Mouse (Mus musculus): ENCODE results near the gene Bahd1. TPM values are rescaled to one million over a fixed set of nuclear protein-coding genes. Genes with fewer than 3 reads are reported as not detected.
A peak's percentile ranks its signal among the peaks of the same experiment; 100 is the strongest.

Bahd1 gene
- total RNA-seq, 2 experiments from 2014 or later, result 32.3 to 35.6 TPM

GRCm38 (mm10) chr2:118897392-118897791 is 2.8 kb upstream of the Bahd1 start:
- DNase-seq, result no peak
- intact Hi-C loops (cut with DNase I), result no loop called here

DNA sequence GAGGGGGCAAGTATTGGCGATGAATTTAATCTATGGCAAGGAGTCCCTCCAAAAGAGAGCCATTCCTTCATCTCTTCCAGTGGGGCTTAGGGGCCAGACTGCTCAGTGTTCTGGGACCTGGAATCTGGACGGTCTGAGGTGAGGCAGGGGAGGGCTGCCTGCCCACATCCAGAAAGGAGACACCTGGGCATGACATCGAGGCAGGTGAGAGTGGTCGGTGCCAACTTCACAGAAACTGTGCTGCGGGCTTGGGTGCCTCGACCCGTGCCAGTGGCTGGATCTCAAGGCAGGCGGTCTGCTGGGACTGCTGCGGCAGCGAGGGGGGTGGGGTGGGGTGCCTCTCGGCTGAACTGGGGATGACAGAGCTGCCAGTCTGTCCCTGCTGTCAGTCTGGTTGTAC is 2.4 kb upstream of the Bahd1 start:
- intact Hi-C loops (cut with DNase I), result no loop called here
- no peak for DNase-seq

- intact Hi-C loops (cut with DNase I), result no loop called here
- no peak for DNase-seq
Observed at GRCm38 (mm10) chr2:118898771-118899170, 1.4 kb upstream of the Bahd1 start.

DNA sequence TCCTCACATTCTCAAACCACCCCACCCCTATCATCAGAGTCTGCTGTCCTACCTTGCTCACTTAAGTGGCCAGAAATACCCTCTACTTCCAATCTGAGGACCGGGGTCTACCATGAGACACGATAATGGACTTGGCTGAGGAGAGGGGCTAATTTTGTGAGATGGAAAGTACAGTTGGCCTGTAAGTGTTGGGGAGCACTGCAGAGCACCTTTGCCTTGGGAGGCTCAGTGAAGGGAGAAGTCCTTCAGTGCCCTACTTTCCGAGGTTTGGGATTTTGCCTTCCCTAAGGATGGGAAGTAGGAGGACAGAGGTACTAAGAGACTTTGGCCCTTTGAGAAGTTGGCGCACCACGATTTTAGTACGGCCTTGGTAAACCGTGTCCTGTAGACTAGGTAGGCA is 871 bp upstream of the Bahd1 start:
- intact Hi-C loops (cut with DNase I), result no loop called here
- no peak for DNase-seq

- intact Hi-C loops (cut with DNase I), result loop anchor here (5.0 kb wide), 1 partner anchor 77 kb away; no protein-coding TSS in a partner anchor
- DNase-seq, result peak; percentile 9
Observed at GRCm38 (mm10) chr2:118900826-118901140, 606 bp downstream of the Bahd1 start.

GRCm38 (mm10) chr2:118901175-118902031 is 1.2 kb downstream of the Bahd1 start:
- intact Hi-C loops (cut with DNase I), result loop anchor here (5.0 kb wide), 1 partner anchor 76 kb away; no protein-coding TSS in a partner anchor

GRCm38 (mm10) chr2:118902051-118903025 is 2.2 kb downstream of the Bahd1 start:
- intact Hi-C loops (cut with DNase I), result loop anchor here (5.0 kb wide), 1 partner anchor 75 kb away; no protein-coding TSS in a partner anchor
- peak; percentile 49 for DNase-seq

More at GRCm38 (mm10) chr2:118901175-118902031, 1.2 kb downstream of the Bahd1 start:
- peak; percentile 98 for DNase-seq

GRCm38 (mm10) chr2:118903333-118903741 is 3.2 kb downstream of the Bahd1 start:
- intact Hi-C loops (cut with DNase I), result loop anchor here (5.0 kb wide), 1 partner anchor 74 kb away; no protein-coding TSS in a partner anchor
- peak; percentile 65 for DNase-seq

GRCm38 (mm10) chr2:118905433-118906117 is 5.4 kb downstream of the Bahd1 start:
- DNase-seq, result no peak
- intact Hi-C loops (cut with DNase I), result no loop called here

GRCm38 (mm10) chr2:118906118-118906492 is 5.9 kb downstream of the Bahd1 start:
- intact Hi-C loops (cut with DNase I), result no loop called here
- DNase-seq, result no peak

- intact Hi-C loops (cut with DNase I), result no loop called here
- DNase-seq, result no peak
Observed at GRCm38 (mm10) chr2:118907781-118908180, 7.6 kb downstream of the Bahd1 start.

DNA sequence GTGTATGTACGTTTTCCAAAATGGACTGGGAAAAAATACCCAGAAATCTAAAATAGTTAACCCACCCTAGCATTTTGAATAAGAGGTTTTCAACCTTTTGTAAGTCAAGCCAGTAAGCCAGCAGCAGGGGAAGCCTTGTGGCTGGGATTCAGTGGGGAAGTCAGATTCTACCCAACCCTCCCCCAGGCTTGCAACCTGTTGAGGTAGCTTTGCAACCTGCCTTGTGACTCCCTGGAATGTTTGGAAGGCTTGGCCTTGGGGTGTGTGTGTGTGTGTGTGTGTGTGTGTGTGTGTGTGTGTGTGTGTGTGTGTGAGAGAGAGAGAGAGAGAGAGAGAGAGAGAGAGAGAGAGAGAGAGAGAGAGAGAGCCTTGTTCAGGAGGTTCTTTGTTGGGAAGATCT is 9.0 kb downstream of the Bahd1 start:
- no peak for DNase-seq
- intact Hi-C loops (cut with DNase I), result no loop called here

DNA sequence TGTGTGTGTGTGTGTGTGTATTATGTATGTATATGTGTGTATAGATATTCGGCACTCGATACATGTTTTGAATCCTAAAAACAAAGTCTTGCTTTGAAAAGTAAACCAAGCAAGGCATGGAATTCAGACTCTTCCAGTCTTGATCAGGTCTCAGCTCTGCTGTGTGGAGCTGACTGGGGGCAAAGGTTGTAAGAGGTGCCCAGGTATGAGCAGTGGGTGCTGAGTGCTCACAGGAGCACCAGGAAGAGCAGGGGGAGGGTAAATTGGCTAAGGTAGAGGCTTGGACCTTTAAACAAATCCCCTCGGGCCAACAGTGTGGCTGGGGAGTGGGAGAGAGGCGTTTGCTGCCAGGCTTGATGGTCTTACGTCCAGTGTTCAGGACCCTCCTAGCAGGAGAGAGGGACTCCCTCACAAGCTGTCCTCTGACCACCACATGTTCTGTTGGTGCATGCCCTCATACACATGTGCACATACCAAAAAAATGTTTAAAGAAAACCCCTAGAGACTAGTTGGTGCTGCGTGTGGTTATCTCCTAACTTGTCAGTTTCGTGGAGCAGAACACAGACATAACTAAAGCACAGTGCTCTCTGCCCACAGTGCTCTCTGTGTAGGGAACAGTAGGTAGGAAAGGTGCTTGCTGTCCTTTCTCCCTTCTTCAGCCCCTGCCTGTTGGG is 10.6 kb downstream of the Bahd1 start:
- no peak for DNase-seq
- intact Hi-C loops (cut with DNase I), result no loop called here

GRCm38 (mm10) chr2:118912706-118913105 is 12.5 kb downstream of the Bahd1 start:
- intact Hi-C loops (cut with DNase I), result no loop called here
- no peak for DNase-seq

DNA sequence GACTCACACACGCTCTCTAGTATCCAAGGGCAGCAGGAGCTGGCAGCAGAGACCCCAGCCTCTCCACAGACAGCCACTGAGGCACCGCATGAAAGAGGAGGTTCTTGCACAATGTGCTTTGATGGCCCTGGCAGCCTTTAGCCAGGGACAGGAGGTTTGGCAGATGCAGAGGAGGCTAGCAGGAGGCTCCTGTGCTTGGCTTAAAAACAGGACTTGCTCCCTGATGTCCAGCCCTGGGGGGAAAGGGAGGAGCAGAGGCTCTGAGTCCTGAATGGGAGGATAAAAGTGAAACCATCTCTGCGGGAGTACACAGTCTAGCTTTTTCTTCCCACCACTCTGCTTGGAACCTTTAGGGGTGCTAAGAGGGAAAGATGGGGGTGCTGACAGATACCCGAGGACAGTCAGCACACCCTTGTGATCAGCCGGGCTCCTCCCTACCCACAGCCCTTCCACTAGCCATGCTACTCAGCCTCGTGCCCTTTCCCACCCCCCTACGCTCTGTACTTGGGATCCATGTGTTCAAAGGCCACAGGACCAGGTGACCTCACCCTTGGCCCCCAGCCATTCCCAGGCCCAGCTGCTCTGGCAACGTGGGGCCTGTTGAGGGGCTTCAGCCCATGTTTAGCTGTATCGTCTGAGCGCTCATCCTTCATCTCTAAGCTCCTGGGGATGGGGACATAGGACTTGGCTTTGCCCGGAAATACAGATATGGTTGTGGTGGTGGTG is 13.5 kb downstream of the Bahd1 start:
- DNase-seq, result peak; percentile 68
- intact Hi-C loops (cut with DNase I), result no loop called here

DNA sequence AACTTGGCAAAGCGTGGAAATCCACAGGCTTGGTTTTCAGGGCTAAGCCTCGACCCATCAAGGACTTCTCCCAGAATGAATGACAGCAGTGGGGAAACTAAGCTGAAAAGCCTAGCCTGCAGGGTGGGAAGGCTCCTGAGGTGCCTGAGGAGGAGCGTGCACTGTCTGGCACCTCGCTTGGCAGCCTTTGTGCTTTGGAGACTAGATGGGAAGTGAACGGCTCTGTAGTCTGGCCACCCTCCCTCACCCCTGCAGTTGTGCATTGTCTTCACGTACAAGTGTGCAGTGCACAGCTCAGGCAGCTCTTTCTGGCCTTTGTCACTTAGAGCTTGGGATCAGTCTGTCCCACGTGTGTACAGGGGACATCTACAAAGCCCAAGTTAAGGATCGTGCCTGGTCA is 14.5 kb downstream of the Bahd1 start:
- intact Hi-C loops (cut with DNase I), result no loop called here
- no peak for DNase-seq

- intact Hi-C loops (cut with DNase I), result no loop called here
- DNase-seq, result no peak
Observed at GRCm38 (mm10) chr2:118916436-118916835, 16.3 kb downstream of the Bahd1 start.

- DNase-seq, result no peak
- intact Hi-C loops (cut with DNase I), result no loop called here
Observed at GRCm38 (mm10) chr2:118918543-118918942, 18.4 kb downstream of the Bahd1 start.

DNA sequence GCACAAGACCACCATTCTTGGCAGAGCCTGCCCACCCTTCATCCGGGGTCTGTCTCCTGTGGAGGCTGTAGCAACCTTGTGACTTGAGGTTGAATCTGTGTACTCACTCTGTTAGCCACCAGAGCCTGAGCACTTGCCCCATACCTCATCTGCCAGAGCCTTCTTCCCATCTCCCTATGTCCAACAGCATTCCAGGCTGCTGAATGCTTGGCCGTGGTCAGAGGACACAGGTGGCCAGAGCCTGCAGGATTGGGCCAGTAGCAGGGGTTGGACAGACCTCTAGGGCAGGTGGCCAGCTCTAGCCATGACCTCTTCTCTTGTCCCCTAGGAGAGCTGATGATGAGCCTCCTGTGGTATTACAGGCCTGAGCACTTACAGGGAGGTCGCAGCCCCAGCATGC is 20.3 kb downstream of the Bahd1 start:
- no peak for DNase-seq
- intact Hi-C loops (cut with DNase I), result no loop called here

- intact Hi-C loops (cut with DNase I), result no loop called here
- no peak for DNase-seq
Observed at GRCm38 (mm10) chr2:118925952-118926351, 25.8 kb downstream of the Bahd1 start.
